Mouse (Mus musculus) heart, postnatal 25 days (tissue): ENCODE data around the gene Herc6. TPM values are rescaled to one million over a fixed set of nuclear protein-coding genes. Genes with fewer than 3 reads are reported as not detected.

Experiments
- DNase-seq: peaks from one replicate; pipeline ENCODE4 v3.0.0; 2022; ENCODE audit warnings: low spot score
- intact Hi-C: fragments of 180-260 bp; cut with DNase I; formaldehyde crosslinking; loops from one replicate; pipeline ENCODE4 v1.15.1; 2025
- total RNA-seq, 2 experiments: library from RNA; stranded (reverse); gene quantifications; 2 replicates each; pipeline ENCODE4 v1.2.3; 2021

Herc6 gene
- total RNA-seq, 2 experiments from 2014 or later, result 2.2 to 2.5 TPM

DNA sequence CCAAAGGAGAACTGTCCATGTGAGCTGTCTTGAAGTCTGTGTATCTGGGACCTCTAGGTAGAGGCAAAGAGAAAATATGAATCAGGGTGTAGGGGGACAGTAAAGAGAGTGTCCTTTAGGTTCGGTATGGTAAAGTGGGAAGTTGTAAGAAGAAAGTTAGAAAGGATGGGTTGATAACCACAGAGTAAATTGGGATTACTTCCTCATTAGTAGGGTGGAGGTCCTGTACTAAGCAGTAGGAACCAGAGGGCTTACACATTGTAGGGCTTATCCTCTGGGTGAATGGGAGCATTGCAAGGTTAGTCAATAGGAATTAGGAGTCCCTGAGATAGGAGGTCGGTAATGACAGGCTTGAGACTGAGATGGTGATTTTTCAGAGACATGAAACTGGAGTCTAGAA is 13.2 kb upstream of the Herc6 start:
- no peak for DNase-seq
- intact Hi-C loops, result no loop called here

DNA sequence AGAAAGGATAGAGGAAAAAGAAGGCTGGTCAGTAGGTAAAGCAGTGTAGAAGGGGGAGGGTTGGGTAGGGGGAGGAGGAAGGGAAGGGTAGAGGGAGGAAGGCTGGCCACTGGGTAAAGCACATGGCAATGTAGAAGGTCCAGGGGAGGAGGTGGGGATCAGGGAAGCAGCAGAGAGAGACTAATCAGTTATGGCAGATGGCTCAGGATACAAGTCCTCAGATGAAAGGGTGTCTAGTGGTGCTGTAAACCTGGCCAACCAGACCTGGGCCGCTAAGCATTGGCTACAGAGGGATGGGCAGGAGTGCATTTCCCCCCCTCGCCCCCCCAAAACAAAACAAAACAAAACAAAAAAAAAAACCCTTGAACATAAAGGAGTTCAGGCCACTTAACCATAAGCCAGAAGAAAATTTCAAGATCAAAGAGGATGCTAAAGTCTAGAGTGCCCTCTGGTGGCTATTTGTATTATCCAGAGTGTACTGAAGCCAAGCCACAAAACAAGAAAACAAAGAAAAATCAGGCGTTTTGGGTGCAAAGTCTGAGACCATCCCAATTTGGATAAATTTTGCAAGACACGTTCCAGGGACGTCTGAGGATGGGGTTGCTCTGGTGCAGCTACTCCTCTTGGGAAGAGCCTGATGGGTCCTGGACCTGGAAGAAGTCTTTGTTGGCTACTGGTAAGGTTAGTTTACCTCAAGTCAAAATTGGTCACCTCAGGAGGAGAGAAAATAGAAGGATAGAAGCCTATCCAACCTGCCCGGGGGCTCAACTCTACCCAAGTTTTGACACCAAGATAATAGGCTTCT is 10.4 kb upstream of the Herc6 start:
- intact Hi-C loops, result loop anchor here (1.0 to 5.0 kb wide), 2 partner anchors 139 to 763 kb away; no protein-coding TSS in a partner anchor
- no peak for DNase-seq

DNA sequence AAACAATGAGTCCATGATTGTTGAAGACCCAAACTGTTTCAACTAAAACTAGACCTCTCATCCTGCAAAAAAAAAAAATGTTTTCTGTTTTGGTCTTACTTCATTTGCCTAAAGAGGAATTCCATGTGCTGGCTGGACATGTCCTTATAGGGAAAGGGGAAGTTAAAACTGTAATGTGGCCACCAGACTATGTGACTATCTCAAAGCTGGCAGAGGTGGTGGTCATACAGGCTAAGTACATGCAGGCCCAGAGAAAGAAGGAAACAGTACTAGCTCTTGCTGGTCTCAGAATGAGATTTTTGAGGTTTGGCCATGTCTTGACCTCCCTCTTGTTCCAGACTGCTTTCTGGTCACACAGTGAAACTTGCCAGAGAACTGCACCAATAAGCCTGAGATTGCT is 9.2 kb upstream of the Herc6 start:
- intact Hi-C loops, result loop anchor here (5.0 kb wide), 1 partner anchor 764 kb away; no protein-coding TSS in a partner anchor
- DNase-seq, result no peak

DNA sequence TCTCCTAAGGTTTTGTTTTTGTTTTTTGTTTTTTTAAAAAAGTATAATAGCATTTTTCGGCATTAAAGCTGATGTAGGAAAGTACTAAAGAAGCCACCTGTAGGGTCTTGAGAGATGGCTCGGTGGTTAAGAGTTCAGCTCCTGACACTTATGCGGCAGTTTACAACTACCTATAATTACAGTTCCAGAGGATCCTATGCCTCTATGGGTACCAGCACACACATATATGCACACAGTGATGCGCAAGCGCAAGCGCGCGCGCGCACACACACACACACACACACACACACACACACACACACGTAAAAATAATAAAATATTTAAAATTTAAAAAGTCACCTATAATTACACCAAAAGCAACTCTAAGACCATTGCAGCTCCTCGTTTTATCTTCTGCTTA is 795 bp downstream of the Herc6 start:
- DNase-seq, result no peak
- intact Hi-C loops, result loop anchor here (2.0 to 5.0 kb wide), 2 partner anchors 44 to 111 kb away; partner anchors contain the start of genes Ppm1k and Pyurf

DNA sequence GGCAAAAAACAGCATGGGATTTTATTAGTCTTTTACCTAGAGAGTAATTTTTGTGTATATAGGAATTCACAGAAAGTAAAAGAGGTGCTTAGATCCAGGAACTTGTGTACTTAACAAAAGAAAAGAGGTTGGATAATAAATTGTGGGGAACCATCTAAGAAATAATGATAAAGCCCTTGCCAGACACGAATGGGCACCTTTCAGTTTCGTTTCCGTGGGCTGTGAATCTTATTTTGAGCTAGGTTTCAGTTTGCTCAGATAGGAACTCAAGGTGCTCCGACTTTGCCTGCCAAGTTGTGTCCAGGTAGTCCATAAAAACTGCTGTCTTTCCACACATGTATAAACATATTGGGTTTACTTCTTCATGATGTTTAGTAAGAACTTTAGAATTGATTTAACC is 1.6 kb downstream of the Herc6 start:
- DNase-seq, result no peak
- intact Hi-C loops, result loop anchor here (5.0 kb wide), 1 partner anchor 45 kb away; the partner anchor contains the start of gene Ppm1k

DNA sequence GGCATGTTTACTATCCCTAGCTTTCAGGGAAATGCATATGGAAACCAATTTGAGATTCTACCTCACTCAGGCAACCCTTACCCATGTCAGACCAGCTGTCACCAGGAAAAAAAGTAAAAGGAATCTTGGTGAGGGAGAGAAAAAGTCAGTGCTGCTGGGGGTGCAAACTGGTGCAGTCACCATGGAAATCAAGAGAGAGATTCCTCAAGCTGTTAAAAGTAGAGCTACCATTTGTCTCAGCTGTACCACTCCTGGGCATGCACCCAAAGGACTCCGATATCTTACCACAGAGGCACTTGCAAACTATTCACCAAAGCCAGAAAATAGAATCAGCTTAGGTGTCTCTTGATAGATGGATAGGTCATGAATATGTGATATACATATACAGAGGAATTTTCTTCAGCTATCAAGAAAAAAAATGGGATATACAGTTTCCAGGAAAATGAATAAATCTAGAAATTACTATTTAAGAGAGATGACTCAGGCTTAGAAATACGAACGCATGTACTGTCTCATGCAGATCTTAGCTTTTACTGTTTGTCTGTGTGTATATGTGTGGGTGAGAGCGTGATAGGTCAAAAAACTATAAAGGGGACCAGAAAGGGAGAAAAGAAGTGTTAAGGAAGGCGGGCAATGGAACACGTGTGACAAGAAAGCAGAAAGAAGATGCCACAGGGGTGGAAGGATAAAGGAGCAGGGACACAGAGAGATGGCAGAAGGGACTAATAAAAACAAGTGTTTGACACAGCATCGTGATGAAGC is 24.9 kb downstream of the Herc6 start:
- no peak for DNase-seq
- intact Hi-C loops, result no loop called here

DNA sequence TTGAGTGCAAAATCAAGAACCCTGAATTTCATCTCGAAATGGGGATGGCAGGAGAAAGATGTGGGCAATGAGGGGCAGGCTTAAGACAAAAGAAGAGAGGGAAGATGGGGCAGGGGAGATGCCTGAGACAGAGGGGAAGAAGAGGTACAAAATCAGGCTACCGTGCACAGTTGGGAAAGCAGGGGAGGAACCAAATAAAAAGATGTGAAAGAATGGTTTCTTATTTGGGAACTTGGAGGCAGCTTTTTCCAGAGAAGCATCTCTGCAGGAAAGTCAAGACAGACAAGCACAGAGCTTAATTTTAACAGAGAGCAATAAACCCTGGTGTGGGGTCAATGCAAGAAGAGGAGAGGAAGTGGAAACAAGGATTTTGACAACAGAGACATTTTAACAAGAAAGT is 27.2 kb downstream of the Herc6 start:
- intact Hi-C loops, result loop anchor here (2.0 kb wide), 1 partner anchor 251 kb away; no protein-coding TSS in a partner anchor

DNA sequence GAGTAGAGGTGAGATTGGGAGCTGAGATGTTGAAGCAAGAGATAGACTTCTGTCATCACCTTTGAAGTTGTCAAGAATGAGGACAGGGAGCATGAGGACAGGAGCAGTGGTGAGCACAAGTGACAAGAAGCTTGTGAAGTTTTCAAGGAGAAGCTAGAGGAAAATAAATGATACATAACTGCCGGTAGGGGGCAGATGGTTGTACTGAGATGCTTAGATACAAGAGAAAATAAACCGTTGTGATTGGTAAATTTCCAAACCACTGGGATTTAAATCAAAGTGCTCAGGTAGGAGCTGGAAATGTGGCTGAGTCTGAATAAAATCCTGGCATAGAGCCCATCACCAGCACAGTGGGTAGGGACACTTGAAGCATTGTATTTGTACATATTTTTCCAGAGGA is 28.8 kb downstream of the Herc6 start:
- intact Hi-C loops, result loop anchor here (2.0 kb wide), 1 partner anchor 249 kb away; no protein-coding TSS in a partner anchor
- DNase-seq, result no peak

More for the DNA sequence above, 27.2 kb downstream of the Herc6 start:
- no peak for DNase-seq

DNA sequence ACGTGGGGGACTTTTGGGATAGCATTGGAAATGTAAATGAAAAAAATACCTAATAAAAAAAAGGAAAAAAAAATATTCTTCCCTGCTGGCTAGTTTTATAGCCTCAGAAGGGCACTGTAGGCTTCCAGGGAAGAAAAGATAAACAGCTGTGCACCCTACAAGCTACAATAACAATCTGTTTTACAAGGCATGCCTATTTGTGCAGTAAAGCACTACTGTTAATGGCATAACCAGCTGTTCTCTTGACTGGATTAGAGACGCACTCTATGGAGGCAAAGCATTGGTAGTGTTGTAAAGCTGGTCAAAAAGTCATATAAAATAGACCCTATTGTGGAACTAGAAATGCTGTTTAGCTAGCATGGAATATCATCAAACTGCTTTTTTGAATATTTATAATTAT is 35.0 kb downstream of the Herc6 start:
- intact Hi-C loops, result no loop called here
- DNase-seq, result no peak

DNA sequence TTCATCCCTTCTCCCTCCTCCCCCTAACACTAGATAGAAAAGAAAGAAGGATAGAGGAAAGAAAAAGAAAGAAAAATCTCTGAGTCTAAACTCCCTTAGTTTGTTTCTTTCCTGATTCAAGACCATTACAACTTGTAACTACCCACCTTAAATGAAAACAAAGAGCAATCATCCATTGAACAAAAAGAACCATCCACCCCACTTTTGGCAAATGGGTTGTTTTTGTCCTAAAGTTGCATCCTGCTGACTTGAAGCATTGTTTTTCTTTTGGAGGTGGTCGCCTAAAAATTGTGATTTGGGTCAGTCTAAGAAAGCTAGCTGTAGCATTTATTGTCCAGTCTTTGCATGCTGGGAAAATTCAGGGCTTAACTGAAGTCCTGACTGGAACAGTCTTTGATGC is 58.7 kb downstream of the Herc6 start:
- DNase-seq, result no peak
- intact Hi-C loops, result no loop called here

DNA sequence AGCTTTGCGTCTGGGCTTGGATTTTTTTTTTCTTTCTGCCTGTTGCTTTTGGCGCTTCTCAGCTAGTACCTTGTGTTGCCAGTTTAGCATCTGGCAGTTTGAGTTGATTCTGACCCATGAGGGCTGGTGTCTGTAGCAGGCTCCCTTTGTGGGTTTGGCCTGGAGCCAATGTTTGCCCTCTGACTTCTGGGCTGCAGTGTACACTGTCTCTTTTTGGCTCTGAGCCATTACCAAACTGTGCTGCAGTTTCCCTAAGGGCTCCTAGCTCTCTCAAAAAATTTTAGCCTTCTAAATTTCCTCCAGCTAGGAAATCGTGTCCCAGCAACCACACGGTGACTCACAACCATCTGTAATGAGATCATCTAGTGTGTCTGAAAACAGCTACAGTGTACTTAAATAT is 61.0 kb downstream of the Herc6 start:
- intact Hi-C loops, result no loop called here
- DNase-seq, result no peak

DNA sequence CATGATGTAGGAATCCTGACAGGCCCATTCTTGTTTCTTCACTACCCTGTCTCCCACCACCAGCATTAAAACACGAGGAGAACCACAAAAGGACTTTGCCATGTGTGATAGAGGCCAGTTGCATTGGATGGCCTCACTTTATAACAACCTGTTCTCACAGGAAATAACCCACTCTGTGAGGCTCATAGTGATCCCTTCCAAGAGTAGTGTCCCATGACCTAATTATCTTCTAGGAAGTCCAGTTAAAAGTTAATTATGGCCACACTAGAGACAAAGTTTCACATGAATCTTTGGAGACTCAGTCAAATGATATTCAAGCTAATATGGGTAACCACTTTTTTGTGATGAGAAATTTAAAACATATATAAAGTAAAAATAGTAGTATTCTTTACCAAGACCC is 66.5 kb downstream of the Herc6 start:
- intact Hi-C loops, result no loop called here
- DNase-seq, result no peak

DNA sequence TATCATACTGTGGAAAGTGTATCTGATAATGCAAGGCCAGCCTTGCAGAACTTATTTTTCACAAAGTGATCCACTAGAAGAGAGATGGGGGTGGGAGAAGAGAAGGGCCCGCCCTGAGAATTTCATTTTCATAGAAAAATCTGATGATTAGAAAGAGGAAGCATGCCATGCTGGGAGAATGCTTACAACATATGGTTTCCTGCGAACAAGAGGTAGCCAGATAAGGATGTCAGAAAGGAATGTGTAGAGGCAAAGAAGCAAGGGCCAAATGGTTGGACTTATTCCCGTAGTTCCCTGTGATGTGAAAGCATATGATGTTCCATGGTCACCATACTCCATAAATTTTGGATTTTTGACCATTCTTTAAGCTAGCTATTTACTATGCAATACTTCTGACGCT is 80.5 kb downstream of the Herc6 start:
- intact Hi-C loops, result no loop called here
- DNase-seq, result no peak

DNA sequence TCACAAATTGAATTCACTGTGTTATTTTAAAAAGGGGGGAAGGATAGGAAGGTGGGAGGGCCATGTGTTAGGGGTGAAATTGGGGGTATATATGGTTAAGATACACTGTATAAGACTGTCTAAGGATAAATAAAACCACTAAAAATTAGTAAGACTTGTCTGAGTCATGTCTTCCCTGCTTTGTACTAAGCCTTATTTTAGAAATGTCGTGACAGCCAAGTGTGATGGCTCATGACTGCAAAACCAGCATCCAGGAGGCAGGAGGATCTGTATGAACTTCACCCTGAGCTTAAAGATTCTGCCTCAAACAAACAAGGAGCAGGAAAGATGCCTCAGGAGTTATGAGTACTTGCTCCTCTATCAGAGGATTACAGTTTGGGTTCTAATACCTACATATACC is 103.4 kb downstream of the Herc6 start:
- intact Hi-C loops, result no loop called here
- no peak for DNase-seq

DNA sequence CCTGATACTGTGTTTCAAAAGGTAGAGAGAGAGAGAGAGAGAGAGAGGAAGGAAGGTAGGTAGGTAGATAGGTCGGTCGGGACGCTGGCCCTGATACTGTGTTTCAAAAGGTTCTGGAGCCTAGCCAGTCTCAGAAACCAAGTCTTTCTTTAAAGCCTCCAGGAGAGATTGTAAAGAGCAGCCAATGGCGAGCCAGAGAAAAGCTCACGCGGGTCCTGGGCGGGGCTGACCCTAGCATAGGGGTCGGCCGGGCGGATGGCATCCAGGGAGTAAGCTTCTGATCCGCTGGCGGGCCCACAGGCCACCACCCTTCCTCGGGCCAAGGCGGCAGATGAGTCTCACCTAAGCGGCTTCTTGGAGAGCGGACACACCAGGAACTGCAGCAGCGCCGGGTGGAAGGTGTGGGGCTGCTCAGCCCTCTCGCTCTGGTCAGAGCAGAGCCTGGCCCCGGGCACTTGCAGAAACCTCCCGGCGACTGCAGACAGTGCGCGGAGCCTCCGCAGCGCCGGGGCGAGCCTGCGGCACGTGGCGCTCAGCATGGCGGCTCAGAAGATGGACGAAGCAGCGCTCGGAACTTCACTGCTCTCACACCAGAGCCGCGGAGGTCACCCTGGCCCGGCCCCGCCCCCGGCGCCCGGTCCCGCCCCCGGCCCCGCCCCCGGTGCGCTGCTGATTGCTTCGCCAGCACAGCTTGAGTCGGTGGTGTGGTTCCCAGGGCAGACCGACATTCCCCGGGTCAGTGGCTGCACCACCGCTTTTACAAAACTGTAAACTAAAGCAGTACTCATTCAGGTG is 110.9 kb downstream of the Herc6 start, which contains the start of gene Pyurf:
TSS of gene Pyurf (minus strand) at position 612 of the 795 bp plus-strand sequence.
- intact Hi-C loops, result loop anchor here (1.0 to 10.0 kb wide), 4 partner anchors 12 to 897 kb away; partner anchors contain the start of genes Herc6 and Kbtbd2

DNA sequence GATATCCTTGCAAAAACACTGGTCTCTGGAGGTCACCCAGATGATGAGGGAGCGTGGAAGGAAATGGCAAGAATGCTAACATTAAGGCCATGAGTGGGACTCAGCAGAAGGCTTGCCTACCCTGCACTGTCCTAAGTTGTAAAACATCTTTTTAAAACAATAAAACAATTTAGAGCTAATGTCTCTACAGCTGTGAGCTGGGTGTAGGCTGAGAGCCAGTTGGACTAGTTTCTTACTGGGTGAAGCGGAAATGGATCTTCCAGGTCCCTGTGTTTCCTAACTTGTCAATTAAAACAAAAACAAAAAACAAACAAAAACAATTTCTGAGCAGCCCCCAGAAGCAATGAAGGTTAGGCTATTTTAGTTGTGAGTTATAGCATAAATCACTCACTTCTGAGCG is 112.3 kb downstream of the Herc6 start:
- intact Hi-C loops, result loop anchor here (2.0 to 10.0 kb wide), 3 partner anchors 112 to 898 kb away; partner anchors contain the start of genes Herc6 and Kbtbd2
- no peak for DNase-seq

More for the DNA sequence above, 110.9 kb downstream of the Herc6 start, which contains the start of gene Pyurf:
- peak; percentile 78 for DNase-seq

DNA sequence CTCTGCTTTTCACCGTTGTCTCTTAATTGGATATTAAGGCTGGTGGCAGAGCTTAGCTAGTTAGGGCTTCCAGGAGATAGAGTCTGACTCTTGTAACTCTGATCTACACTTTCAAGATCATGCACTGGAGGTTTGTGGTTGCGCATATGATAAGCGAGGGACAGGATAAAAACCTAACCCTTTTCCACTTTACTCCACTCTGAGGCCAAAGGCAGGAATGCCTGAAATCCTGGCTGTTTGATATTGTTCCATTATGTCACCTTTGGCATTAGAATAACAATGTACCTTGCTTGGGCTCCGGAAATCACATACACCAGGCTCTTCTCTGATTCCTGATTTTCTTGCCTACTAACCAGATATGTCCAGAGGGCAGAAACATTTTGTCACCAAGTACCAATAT is 120.9 kb downstream of the Herc6 start:
- intact Hi-C loops, result loop anchor here (5.0 kb wide), 1 partner anchor 164 kb away; the partner anchor contains the start of gene Ppm1k
- DNase-seq, result no peak

DNA sequence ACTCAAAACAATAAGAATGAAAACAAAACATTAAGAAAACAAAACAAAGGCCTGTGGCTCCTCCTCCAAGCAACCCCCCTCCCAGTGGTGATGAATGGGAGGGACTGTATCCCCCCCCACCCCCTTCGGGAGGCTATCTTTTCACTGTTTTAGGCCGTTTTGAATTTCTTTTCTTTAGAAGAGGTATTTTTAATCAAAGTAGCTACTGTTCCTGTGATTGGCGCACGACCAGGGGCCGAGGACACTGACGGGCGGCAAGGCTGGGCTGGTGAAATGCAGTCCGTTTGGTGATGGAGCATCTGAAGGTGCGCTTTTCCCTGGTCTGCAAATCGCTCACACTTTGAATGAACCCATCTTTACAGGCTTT is 121.6 kb downstream of the Herc6 start, which contains the start of gene Lancl2:
TSS of gene Lancl2 (plus strand) at position 165 of the 367 bp plus-strand sequence.
- DNase-seq, result no peak
- intact Hi-C loops, result loop anchor here (5.0 kb wide), 1 partner anchor 165 kb away; the partner anchor contains the start of gene Ppm1k

DNA sequence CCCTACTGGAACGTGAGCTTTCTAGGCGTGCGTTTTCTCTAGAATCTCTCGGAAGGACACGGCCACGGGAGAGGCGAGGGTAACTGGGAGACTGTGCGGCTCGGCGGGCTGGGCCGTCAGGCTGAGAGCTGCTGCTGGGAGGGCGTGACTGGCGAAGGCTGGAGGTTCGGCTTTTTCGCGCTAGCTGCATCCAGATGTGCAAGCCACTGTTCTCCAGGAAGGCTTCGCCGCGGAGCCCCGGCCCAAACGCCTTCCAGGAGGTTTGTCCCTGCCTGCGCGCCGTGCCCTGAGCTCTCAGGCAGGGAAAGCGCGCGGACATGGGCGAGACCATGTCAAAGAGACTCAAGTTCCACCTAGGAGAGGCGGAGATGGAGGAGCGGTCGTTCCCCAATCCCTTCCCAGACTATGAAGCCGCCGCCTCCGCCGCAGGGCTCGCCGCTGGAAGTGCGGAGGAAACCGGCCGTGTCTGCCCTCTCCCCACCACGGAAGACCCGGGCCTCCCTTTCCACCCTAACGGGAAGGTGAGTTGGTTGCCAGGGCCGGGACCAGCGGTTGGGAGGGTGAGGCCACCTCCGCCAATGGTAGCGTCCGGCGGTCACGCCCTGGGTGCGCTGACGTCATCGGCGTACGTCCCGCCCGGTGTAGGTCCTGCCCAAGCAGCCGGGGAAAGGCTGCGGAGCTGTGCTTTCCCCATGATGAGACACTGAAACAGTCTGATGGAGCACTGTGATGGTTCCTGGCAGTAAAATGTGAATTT is 122.1 kb downstream of the Herc6 start:
- intact Hi-C loops, result loop anchor here (1.0 to 5.0 kb wide), 2 partner anchors 11 to 166 kb away; partner anchors contain the start of genes Ppm1k and Pyurf
- DNase-seq, result peak; percentile 94
